Mouse (Mus musculus) gastrocnemius, postnatal 14 days (tissue): ENCODE results near the gene Fam90a1a. TPM values are rescaled to one million over a fixed set of nuclear protein-coding genes. Genes with fewer than 3 reads are reported as not detected.

Experiments used
- DNase-seq: peaks from one replicate; pipeline ENCODE4 v3.0.0; 2021; ENCODE audit warnings: mixed read lengths
- intact Hi-C: fragments of 180-260 bp; cut with DNase I; formaldehyde crosslinking; loops from one replicate; pipeline ENCODE4 v1.15.1; 2025; ENCODE audit warnings: low total_unique reads
- total RNA-seq, 2 experiments: library from RNA; stranded (reverse); gene quantifications; 2 replicates each; pipeline ENCODE4 v1.2.3; 2021

Gene Fam90a1a
- total RNA-seq, 2 experiments from 2014 or later = not detected

DNA sequence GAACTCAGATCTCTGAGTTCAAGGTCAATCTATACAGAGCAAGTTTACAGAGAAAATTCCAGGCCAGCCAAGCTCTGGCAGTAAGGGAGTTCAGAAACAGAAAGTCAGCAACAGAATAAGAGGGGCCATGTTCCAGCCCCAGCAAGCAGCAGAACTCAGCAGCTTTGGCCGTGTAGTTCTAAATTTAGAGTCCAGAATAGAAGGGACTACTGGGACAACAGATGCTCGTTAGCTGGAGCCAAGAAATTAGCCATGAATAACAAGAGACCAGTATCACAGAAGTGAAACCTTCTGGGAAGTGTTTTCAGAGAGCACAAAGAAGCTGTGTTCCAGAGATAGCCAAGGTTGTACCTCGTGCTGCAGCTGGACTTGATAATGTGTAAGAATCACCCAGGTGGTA is 50.9 kb downstream of the Fam90a1a start:
- intact Hi-C loops = no loop called here
- DNase-seq = no peak

DNA sequence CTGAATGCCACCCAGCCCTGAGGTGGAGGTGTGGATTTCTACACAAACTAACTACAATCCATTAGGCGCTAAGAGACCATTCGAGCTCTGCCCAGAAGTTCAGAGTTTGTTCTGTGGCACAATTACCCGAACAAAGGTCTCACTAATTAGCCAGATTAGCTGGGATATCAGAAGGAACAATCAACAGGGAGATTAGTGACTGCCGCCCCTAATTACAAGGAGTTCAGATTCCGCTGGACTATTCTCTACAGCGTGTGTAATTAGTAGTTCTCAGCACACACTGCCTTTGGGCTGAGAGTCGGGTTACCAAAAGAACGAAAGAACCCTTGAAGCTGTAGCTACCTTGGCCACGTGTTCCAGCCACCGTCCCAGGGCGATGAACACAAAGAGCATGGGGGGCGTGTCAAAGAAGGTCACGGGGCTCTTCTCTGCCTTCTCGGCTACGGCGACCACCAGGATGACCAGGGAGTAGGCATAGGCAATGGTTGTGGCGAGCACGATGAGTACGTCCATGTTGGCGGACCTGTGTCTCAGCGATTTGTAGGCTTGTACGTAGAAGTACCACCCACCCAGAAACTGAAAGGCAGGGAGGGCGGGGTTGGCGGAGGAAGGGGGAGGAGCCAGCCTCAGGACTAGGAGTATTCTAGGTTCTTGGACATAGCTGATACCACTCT is 54.7 kb downstream of the Fam90a1a start:
- intact Hi-C loops = no loop called here
- DNase-seq = no peak

Other genes with a start within 250 kb of the Fam90a1a start
- not detected for gene Defa24, start 224.2 kb upstream of the Fam90a1a start, total RNA-seq
- gene Defb50, start 135.2 kb upstream of the Fam90a1a start, total RNA-seq = not detected
- not detected for gene Defb2, start 118.8 kb upstream of the Fam90a1a start, total RNA-seq
- not detected for gene Defb10, start 99.8 kb upstream of the Fam90a1a start, total RNA-seq
- not detected for gene Defb9, start 73.3 kb upstream of the Fam90a1a start, total RNA-seq
- gene Defb11, start 52.3 kb upstream of the Fam90a1a start, total RNA-seq = not detected
- gene Defb15, start 26.0 kb upstream of the Fam90a1a start, total RNA-seq = not detected
- gene Defb35, start 20.4 kb upstream of the Fam90a1a start, total RNA-seq = not detected
- not detected for gene Defb13, start 12.0 kb upstream of the Fam90a1a start, total RNA-seq
- gene Ccdc70, start 11.1 kb downstream of the Fam90a1a start, total RNA-seq = not detected
- gene Atp7b, start 101.6 kb downstream of the Fam90a1a start, total RNA-seq = under 1 TPM; 0.04 to 0.06 TPM
- 1 to 10 TPM; 6.0 to 6.2 TPM for gene Alg11, start 102.0 kb downstream of the Fam90a1a start, total RNA-seq
- gene Nek5, start 166.3 kb downstream of the Fam90a1a start, total RNA-seq = not detected
- 1 to 10 TPM; 2.5 to 3.6 TPM for gene Nek3, start 207.7 kb downstream of the Fam90a1a start, total RNA-seq
- gene Ckap2, start 227.1 kb downstream of the Fam90a1a start, total RNA-seq = 1 to 10 TPM; 2.9 to 3.2 TPM
- 10 to 100 TPM; 27.3 to 27.4 TPM for gene Vps36, start 234.1 kb downstream of the Fam90a1a start, total RNA-seq